Mouse (Mus musculus): Measurements from ENCODE around the gene Phf13. TPM values are rescaled to one million over a fixed set of nuclear protein-coding genes. Genes with fewer than 3 reads are reported as not detected.

Phf13 gene
- polyA plus RNA-seq, 1 experiment from 2014 or later: 18.0 TPM

- no peak for ATAC-seq
- no peaks in the 10 kb centered on the region for H3K9me3 ChIP-seq (ENCODE audit: low read length)
- TF ChIP-seq EP300 (IDR thresholded peaks at IDR 0.05) (no peak), CTCF (IDR thresholded peaks at IDR 0.05) (no peak)
- no peak overlapping the region for H3K9ac ChIP-seq (replicated peaks; ENCODE audit: low read depth)
- no peak overlapping the region for H3K4me3 ChIP-seq (ENCODE audit: low read depth, low read length)
- 44% methylated on average over 3 of the region's 3 CpGs for WGBS
- H3K27ac ChIP-seq (ENCODE audit: low read length): peak overlapping the region; percentile 97
- H3K27me3 ChIP-seq (replicated peaks; ENCODE audit: insufficient read depth, low read length): no peaks in the 10 kb centered on the region
- DNase-seq (ENCODE audit: low spot score): no peak
- no peak overlapping the region for H3K4me2 ChIP-seq (replicated peaks; ENCODE audit: low read depth, low read length)
- peaks cover 18% of the 10 kb centered on the region for H3K4me1 ChIP-seq (ENCODE audit: insufficient read depth, low read depth, low read length)
- no peaks in the 10 kb centered on the region for H3K36me3 ChIP-seq (ENCODE audit: insufficient read depth, low read length)
Measured at GRCm38 (mm10) chr4:152006812-152007211, 10.8 kb upstream of the Phf13 start.

DNA sequence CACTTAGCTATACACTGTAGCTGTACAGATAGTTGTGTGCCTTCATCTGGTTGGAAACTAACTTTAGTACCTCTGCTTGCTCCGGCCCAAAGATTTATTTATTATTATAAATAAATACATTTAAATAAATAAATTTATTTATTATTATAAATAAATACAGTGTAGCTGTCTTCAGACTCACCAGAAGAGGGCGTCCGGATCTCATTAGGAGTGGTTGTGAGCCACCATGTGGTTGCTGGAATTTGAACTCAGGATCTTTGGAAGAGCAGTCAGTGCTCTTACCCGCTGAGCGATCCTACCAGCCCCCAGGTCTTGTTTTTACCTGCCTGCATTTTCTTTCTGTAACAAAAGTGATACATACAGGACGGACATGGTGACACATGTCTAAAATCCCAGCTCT lies 10.1 kb upstream of the Phf13 start:
- Histone ChIP-seq H3K4me3 (ENCODE audit: low read depth, low read length) (no peak overlapping the region), H3K4me2 (replicated peaks; ENCODE audit: low read depth, low read length) (no peak overlapping the region), H3K27ac (ENCODE audit: low read length) (no peak overlapping the region), H3K4me1 (ENCODE audit: insufficient read depth, low read depth, low read length) (peaks cover 18% of the 10 kb centered on the region), H3K9me3 (ENCODE audit: low read length) (no peaks in the 10 kb centered on the region), H3K27me3 (replicated peaks; ENCODE audit: insufficient read depth, low read length) (no peaks in the 10 kb centered on the region), H3K9ac (replicated peaks; ENCODE audit: low read depth) (no peak overlapping the region), H3K36me3 (ENCODE audit: insufficient read depth, low read length) (no peaks in the 10 kb centered on the region)
- DNase-seq (ENCODE audit: low spot score) (no peak), ATAC-seq (no peak)
- TF ChIP-seq EP300 (IDR thresholded peaks at IDR 0.05) (no peak), CTCF (IDR thresholded peaks at IDR 0.05) (peak; percentile 53)
- WGBS: 77% methylated on average over 6 of the region's 6 CpGs

DNA sequence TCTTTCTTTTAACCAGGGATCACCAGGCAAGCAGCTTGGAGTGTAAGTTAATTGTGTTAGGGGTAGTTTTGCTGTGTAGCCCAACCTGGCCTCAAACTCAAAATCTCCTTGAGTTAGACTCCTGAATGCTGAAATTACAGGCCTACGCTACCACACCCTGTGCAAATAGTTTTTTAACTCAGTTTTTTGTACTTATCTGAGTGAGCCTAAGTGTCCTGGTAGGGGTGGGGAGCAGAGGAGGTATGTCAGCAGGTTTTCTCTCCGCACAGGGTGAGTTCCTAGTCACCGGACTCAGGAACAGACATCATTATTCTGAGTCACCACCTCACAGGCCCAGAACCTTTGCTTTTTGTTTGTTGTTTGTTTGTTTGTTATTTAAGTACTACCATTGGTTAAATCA lies 6.0 kb upstream of the Phf13 start:
- H3K36me3 ChIP-seq (ENCODE audit: insufficient read depth, low read length): no peaks in the 10 kb centered on the region
- H3K27ac ChIP-seq (ENCODE audit: low read length): peak overlapping the region; percentile 54
- no peaks in the 10 kb centered on the region for H3K9me3 ChIP-seq (ENCODE audit: low read length)
- peak; percentile 60 for ATAC-seq
- H3K27me3 ChIP-seq (replicated peaks; ENCODE audit: insufficient read depth, low read length): no peaks in the 10 kb centered on the region
- no peak overlapping the region for H3K9ac ChIP-seq (replicated peaks; ENCODE audit: low read depth)
- 67% methylated on average over 3 of the region's 3 CpGs for WGBS
- no peak for TF ChIP-seq CTCF (IDR thresholded peaks at IDR 0.05)
- TF ChIP-seq EP300 (IDR thresholded peaks at IDR 0.05): no peak; the same call in 1 of the 2 replicates
- H3K4me2 ChIP-seq (replicated peaks; ENCODE audit: low read depth, low read length): no peak overlapping the region
- peaks cover 9% of the 10 kb centered on the region; the same call in 1 of the 2 replicates for H3K4me1 ChIP-seq (ENCODE audit: insufficient read depth, low read depth, low read length)
- H3K4me3 ChIP-seq (ENCODE audit: low read depth, low read length): no peak overlapping the region
- DNase-seq (ENCODE audit: low spot score): peak; percentile 70

DNA sequence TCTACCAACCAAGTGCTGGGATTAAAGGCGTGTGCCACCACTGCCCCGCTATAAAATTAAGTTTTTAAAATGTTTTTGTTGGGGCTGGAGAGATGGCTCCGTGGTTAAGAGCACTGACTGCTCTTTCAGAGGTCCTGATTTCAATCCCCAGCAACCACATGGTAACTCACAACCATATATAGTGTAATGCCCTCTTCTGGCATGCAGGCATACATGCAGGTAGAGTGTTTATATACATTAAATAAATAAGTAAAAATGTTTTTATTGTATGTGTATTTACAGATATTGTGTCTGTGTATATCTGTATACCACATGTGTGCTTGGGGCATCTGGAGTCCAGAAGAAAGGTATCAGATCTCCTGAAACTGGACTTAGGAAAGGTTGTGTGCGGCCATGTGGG lies 5.3 kb upstream of the Phf13 start:
- Histone ChIP-seq H3K27ac (ENCODE audit: low read length) (peak overlapping the region; percentile 54; the same call in 1 of the 2 replicates), H3K27me3 (replicated peaks; ENCODE audit: insufficient read depth, low read length) (no peaks in the 10 kb centered on the region), H3K9ac (replicated peaks; ENCODE audit: low read depth) (no peak overlapping the region), H3K4me2 (replicated peaks; ENCODE audit: low read depth, low read length) (no peak overlapping the region), H3K4me1 (ENCODE audit: insufficient read depth, low read depth, low read length) (peaks cover 9% of the 10 kb centered on the region; the same call in 1 of the 2 replicates), H3K36me3 (ENCODE audit: insufficient read depth, low read length) (no peaks in the 10 kb centered on the region), H3K4me3 (ENCODE audit: low read depth, low read length) (no peak overlapping the region), H3K9me3 (ENCODE audit: low read length) (no peaks in the 10 kb centered on the region)
- no peak for ATAC-seq
- TF ChIP-seq CTCF (IDR thresholded peaks at IDR 0.05): peak; percentile 16; the same call in 1 of the 2 replicates
- TF ChIP-seq EP300 (IDR thresholded peaks at IDR 0.05): no peak
- 67% methylated on average over 4 of the region's 4 CpGs for WGBS
- no peak for DNase-seq (ENCODE audit: low spot score)

GRCm38 (mm10) chr4:152000906-152001305 lies 4.8 kb upstream of the Phf13 start:
- no peak overlapping the region for H3K9ac ChIP-seq (replicated peaks; ENCODE audit: low read depth)
- no peaks in the 10 kb centered on the region for H3K27me3 ChIP-seq (replicated peaks; ENCODE audit: insufficient read depth, low read length)
- no peaks in the 10 kb centered on the region for H3K9me3 ChIP-seq (ENCODE audit: low read length)
- WGBS: 18% methylated on average over 4 of the region's 4 CpGs
- ATAC-seq (peak; percentile 25), DNase-seq (ENCODE audit: low spot score) (peak; percentile 94)
- no peak overlapping the region for H3K4me3 ChIP-seq (ENCODE audit: low read depth, low read length)
- H3K4me2 ChIP-seq (replicated peaks; ENCODE audit: low read depth, low read length): no peak overlapping the region
- TF ChIP-seq CTCF (IDR thresholded peaks at IDR 0.05) (no peak), EP300 (IDR thresholded peaks at IDR 0.05) (peak; percentile 44; the same call in 1 of the 2 replicates)
- H3K4me1 ChIP-seq (ENCODE audit: insufficient read depth, low read depth, low read length): peaks cover 9% of the 10 kb centered on the region; the same call in 1 of the 2 replicates
- H3K36me3 ChIP-seq (ENCODE audit: insufficient read depth, low read length): no peaks in the 10 kb centered on the region
- peak overlapping the region; percentile 55 for H3K27ac ChIP-seq (ENCODE audit: low read length)

- no peak for TF ChIP-seq EP300 (IDR thresholded peaks at IDR 0.05)
- TF ChIP-seq CTCF (IDR thresholded peaks at IDR 0.05): no peak
- H3K27me3 ChIP-seq (replicated peaks; ENCODE audit: insufficient read depth, low read length): no peaks in the 10 kb centered on the region
- H3K4me2 ChIP-seq (replicated peaks; ENCODE audit: low read depth, low read length): no peak overlapping the region
- no peak overlapping the region for H3K9ac ChIP-seq (replicated peaks; ENCODE audit: low read depth)
- H3K9me3 ChIP-seq (ENCODE audit: low read length): no peaks in the 10 kb centered on the region
- H3K36me3 ChIP-seq (ENCODE audit: insufficient read depth, low read length): no peaks in the 10 kb centered on the region
- DNase-seq (ENCODE audit: low spot score) (no peak), ATAC-seq (no peak)
- H3K4me1 ChIP-seq (ENCODE audit: insufficient read depth, low read depth, low read length): peaks cover 9% of the 10 kb centered on the region; the same call in 1 of the 2 replicates
- H3K4me3 ChIP-seq (ENCODE audit: low read depth, low read length): no peak overlapping the region
- peak overlapping the region; percentile 6; the same call in 1 of the 2 replicates for H3K27ac ChIP-seq (ENCODE audit: low read length)
- 33% methylated on average over 3 of the region's 3 CpGs for WGBS
Measured at GRCm38 (mm10) chr4:151999481-151999880, 3.4 kb upstream of the Phf13 start.
